Mouse (Mus musculus): ENCODE data around the gene Krtap3-2.

Krtap3-2 gene

GRCm38 (mm10) chr11:99556195-99556594 is 458 bp downstream of the Krtap3-2 start:
- Histone ChIP-seq H3K27me3 (ENCODE audit: control insufficient read depth, insufficient read depth, low read length, poor library complexity, severe bottlenecking) (no peaks in the 10 kb centered on the region), H3K36me3 (ENCODE audit: control insufficient read depth, insufficient read depth, low read length, poor library complexity, severe bottlenecking) (no peaks in the 10 kb centered on the region)
- DNase-seq (ENCODE audit: low read depth, low spot score): no peak

GRCm38 (mm10) chr11:99550765-99551164 is 5.9 kb downstream of the Krtap3-2 start, which contains the start of gene Krtap3-3:
Krtap3-3 (minus strand) TSS chr11:99550865.
- no peak for DNase-seq (ENCODE audit: low read depth, low spot score)
- Histone ChIP-seq H3K27me3 (ENCODE audit: control insufficient read depth, insufficient read depth, low read length, poor library complexity, severe bottlenecking) (no peaks in the 10 kb centered on the region), H3K36me3 (ENCODE audit: control insufficient read depth, insufficient read depth, low read length, poor library complexity, severe bottlenecking) (no peaks in the 10 kb centered on the region)

- Histone ChIP-seq H3K27me3 (ENCODE audit: control insufficient read depth, insufficient read depth, low read length, poor library complexity, severe bottlenecking) (no peaks in the 10 kb centered on the region), H3K36me3 (ENCODE audit: control insufficient read depth, insufficient read depth, low read length, poor library complexity, severe bottlenecking) (no peaks in the 10 kb centered on the region)
- no peak for DNase-seq (ENCODE audit: low read depth, low spot score)
These were observed 8.8 kb downstream of the Krtap3-2 start for GRCm38 (mm10) chr11:99547892-99548291.

DNA sequence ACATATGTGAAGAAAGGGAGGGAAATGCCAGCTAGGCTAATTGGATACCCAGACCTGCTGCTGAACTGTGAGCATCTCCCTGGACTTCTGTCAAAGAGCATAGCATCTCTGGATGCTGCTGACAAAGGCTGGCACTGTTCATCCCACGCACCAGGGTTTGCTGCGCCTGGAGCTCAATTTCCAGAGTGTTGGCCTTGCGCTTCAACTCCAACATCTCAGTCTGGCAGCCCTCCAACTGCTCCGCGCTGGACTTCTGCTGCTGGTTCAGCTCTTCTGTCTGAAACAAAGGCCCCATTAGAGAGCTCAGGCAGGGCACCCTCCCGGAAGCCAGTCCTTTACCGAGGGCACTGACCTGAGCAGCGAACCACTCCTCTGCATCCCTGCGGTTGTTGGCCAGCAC is 16.9 kb downstream of the Krtap3-2 start:
- H3K36me3 ChIP-seq (ENCODE audit: control insufficient read depth, insufficient read depth, low read length, poor library complexity, severe bottlenecking): no peaks in the 10 kb centered on the region
- H3K27me3 ChIP-seq (ENCODE audit: control insufficient read depth, insufficient read depth, low read length, poor library complexity, severe bottlenecking): no peaks in the 10 kb centered on the region
- no peak for DNase-seq (ENCODE audit: low read depth, low spot score)

DNA sequence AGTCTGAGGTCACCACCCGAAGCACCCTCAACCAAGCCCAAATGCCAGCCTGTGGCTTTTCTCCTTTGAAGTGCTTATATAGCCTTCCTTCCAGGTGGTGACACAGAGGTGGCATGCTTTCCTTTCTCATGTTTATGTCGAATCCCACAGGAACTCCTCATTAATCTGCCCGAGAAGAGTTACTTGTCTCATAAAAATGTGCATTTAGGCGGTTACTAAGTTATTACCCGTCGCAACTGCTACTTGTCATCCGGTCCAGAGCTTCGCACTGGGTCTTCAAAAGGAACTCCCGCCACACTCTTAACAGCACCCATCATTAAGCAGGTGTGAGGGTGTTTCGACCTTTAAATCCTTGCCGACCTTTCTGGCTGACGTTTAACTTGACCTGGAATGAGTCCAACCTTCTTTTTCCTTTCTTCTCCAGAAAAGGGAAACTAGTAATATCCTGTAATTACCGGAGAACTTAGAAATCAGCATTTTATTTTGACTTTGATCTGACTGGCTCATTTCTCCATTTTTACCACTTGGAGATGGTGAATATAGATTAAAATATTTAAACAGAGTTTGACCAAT is 35.3 kb downstream of the Krtap3-2 start, which contains the start of gene Krt39:
Gene Krt39, minus strand, starts transcription at position 51 of the 573 bp plus-strand sequence.
- DNase-seq (ENCODE audit: low read depth, low spot score): no peak
- Histone ChIP-seq H3K36me3 (ENCODE audit: control insufficient read depth, insufficient read depth, low read length, poor library complexity, severe bottlenecking) (no peaks in the 10 kb centered on the region), H3K27me3 (ENCODE audit: control insufficient read depth, insufficient read depth, low read length, poor library complexity, severe bottlenecking) (no peaks in the 10 kb centered on the region)

GRCm38 (mm10) chr11:99514098-99514497 is 42.6 kb downstream of the Krtap3-2 start:
- Histone ChIP-seq H3K27me3 (ENCODE audit: control insufficient read depth, insufficient read depth, low read length, poor library complexity, severe bottlenecking) (no peaks in the 10 kb centered on the region), H3K36me3 (ENCODE audit: control insufficient read depth, insufficient read depth, low read length, poor library complexity, severe bottlenecking) (no peaks in the 10 kb centered on the region)
- no peak for DNase-seq (ENCODE audit: low read depth, low spot score)
